Mouse (Mus musculus): ENCODE measurements at regions not wholly inside any gene's neighbourhood (a gene's known extent, or its start where the extent isn't known, plus 50 kb on each side); places are given as distances from the start of the nearest gene placed in this dataset.

GRCm38 (mm10) chr10:122148609-122149008, 51.4 kb upstream of the Rxylt1 start:
- Histone ChIP-seq H3K4me1 (ENCODE audit: control insufficient read depth, insufficient read depth, low read depth, low read length) (no peaks in the 10 kb centered on the region), H3K36me3 (ENCODE audit: control insufficient read depth, insufficient read depth, low read length) (no peaks in the 10 kb centered on the region), H3K27me3 (replicated peaks; ENCODE audit: control insufficient read depth, insufficient read depth, low read length) (no peaks in the 10 kb centered on the region), H3K4me3 (ENCODE audit: low read length) (no peak overlapping the region), H3K4me2 (ENCODE audit: low read length) (no peak overlapping the region), H3K9ac (ENCODE audit: low read depth, low read length) (no peak overlapping the region), H3K27ac (ENCODE audit: low read depth, low read length) (no peak overlapping the region), H3K9me3 (ENCODE audit: control insufficient read depth, low read length) (no peaks in the 10 kb centered on the region)
- WGBS: 74% methylated on average over 4 of the region's 4 CpGs
- no peak for ATAC-seq
